Mouse (Mus musculus) liver, embryonic 14.5 days (tissue): Measurements from ENCODE around the gene Klk1b27.

ENCODE experiments used
- CTCF ChIP-seq: IDR thresholded peaks from 2 replicates; pipeline ENCODE4 v1.5.1; 2016; ENCODE audit warnings: antibody characterized with exemption, low read depth, control low read depth
- EP300 ChIP-seq: IDR thresholded peaks from 2 replicates; pipeline ENCODE4 v1.6.1; 2016; ENCODE audit warnings: antibody characterized with exemption, low read depth

DNA sequence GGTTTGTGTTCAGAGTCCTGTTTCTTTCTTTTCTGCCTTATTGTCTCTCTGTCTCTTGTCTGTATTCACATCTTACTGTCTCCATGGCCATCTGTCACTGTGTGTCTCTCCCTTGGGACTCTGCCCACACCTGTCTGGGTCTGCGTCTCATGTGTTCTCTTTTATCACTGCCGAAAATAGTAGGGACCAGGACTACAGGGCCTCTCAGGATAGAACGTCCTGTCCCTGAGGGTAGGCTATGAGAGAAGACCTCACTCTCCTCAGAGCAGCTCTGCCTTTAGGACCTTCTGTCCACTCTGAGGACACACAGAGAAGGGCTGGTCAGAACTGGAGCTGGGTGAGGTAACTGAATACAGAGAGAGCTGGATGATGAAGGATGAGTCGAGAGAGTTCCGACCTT is 37.0 kb upstream of the Klk1b27 start:
- TF ChIP-seq EP300 (no peak), CTCF (no peak)
